Mouse (Mus musculus) small intestine, adult 2 months (tissue): ENCODE results near the gene Hydin.

Experiments used
- CTCF ChIP-seq: fragments of 200-500 bp; IDR thresholded peaks from 2 replicates; pipeline ENCODE4 v1.5.1; 2012; ENCODE audit warnings: low read depth, mild to moderate bottlenecking, control low read depth, inconsistent platforms, low read length, moderate library complexity, mixed read lengths; ENCODE audit not compliant: insufficient replicate concordance, insufficient read length; ENCODE audit errors: extremely low read depth
- POLR2A ChIP-seq: fragments of 200-500 bp; IDR thresholded peaks from 2 replicates; pipeline ENCODE4 v1.6.1; 2012; ENCODE audit warnings: low read depth, mild to moderate bottlenecking, control low read depth, inconsistent platforms, low read length, moderate library complexity

DNA sequence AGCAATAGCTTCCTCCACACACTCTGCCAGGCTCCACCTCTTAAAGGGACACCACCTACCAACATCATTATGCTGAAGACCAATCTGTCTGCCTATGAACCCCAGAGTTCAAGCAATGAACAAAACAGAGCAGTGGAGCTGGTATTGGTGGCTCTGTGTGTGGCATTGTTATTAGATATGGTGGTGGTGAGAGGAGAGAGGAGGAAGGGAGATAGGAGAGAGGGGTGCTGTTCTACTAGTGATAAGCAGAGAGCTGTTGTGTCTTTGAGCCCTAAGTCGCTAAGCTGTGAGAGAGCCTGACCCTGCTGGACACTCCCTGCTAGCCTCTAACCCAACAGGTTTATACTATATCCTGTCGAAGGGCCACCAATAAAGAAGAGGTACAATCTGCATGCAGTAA lies 45.9 kb downstream of the Hydin start:
- TF ChIP-seq POLR2A = no peak
- TF ChIP-seq CTCF = no peak
